Mouse (Mus musculus) forelimb bud, embryonic 11.5 days (tissue): ENCODE measurements around the gene 4930447C04Rik.

Experiments used
- DNase-seq: peaks from one replicate; pipeline ENCODE4 v3.0.0-alpha.2; 2012; ENCODE audit warnings: low read depth, low spot score

Gene 4930447C04Rik

GRCm38 (mm10) chr12:72943574-72944110 lies 3.1 kb upstream of the 4930447C04Rik start:
- DNase-seq = no peak

GRCm38 (mm10) chr12:72942171-72942570 lies 1.6 kb upstream of the 4930447C04Rik start:
- DNase-seq = no peak

GRCm38 (mm10) chr12:72941398-72942051 lies 951 bp upstream of the 4930447C04Rik start:
- no peak for DNase-seq

- no peak for DNase-seq
Observed at GRCm38 (mm10) chr12:72940822-72941397, 336 bp upstream of the 4930447C04Rik start.

- no peak for DNase-seq
Observed at GRCm38 (mm10) chr12:72939616-72940015, 958 bp downstream of the 4930447C04Rik start, which contains the start of gene Six6. Gene Six6 (plus strand): TSS chr12:72939892.

GRCm38 (mm10) chr12:72938600-72939490 lies 1.7 kb downstream of the 4930447C04Rik start:
- DNase-seq = no peak

- no peak for DNase-seq
Observed at GRCm38 (mm10) chr12:72938176-72938575, 2.4 kb downstream of the 4930447C04Rik start.

- DNase-seq = no peak
Observed at GRCm38 (mm10) chr12:72937537-72938120, 2.9 kb downstream of the 4930447C04Rik start.

- no peak for DNase-seq
Observed at GRCm38 (mm10) chr12:72936751-72937150, 3.8 kb downstream of the 4930447C04Rik start.

- peak; percentile 25 for DNase-seq
Observed at GRCm38 (mm10) chr12:72917159-72917993, 23.2 kb downstream of the 4930447C04Rik start.

- DNase-seq = no peak
Observed at GRCm38 (mm10) chr12:72854377-72855032, 86.1 kb downstream of the 4930447C04Rik start.

GRCm38 (mm10) chr12:72853406-72854076 lies 87.0 kb downstream of the 4930447C04Rik start:
- no peak for DNase-seq

GRCm38 (mm10) chr12:72852264-72852663 lies 88.3 kb downstream of the 4930447C04Rik start:
- no peak for DNase-seq

- no peak for DNase-seq
Observed at GRCm38 (mm10) chr12:72850146-72850545, 90.4 kb downstream of the 4930447C04Rik start.

- peak; percentile 66 for DNase-seq
Observed at GRCm38 (mm10) chr12:72847725-72848124, 92.8 kb downstream of the 4930447C04Rik start.

GRCm38 (mm10) chr12:72845946-72846345 lies 94.6 kb downstream of the 4930447C04Rik start:
- DNase-seq = no peak

- DNase-seq = peak; percentile 69
Observed at GRCm38 (mm10) chr12:72843973-72844620, 96.5 kb downstream of the 4930447C04Rik start.

GRCm38 (mm10) chr12:72843555-72843954 lies 97.0 kb downstream of the 4930447C04Rik start:
- DNase-seq = no peak

GRCm38 (mm10) chr12:72843135-72843534 lies 97.4 kb downstream of the 4930447C04Rik start:
- no peak for DNase-seq
